Mouse (Mus musculus) heart, adult 2 months (tissue): ENCODE data around the gene Gbp4.
"Not testable (repeated sequence)": the region's sequence is repeated elsewhere in the genome, so short reads cannot be mapped to it uniquely, and the experiment has no call there.

Experiments
- CTCF ChIP-seq: fragments of 200-600 bp; IDR thresholded peaks from 2 replicates; pipeline ENCODE4 v1.8.1; 2022; ENCODE audit warnings: antibody characterized with exemption, mild to moderate bottlenecking, moderate library complexity
- EP300 ChIP-seq: fragments of 200-500 bp; IDR thresholded peaks from 2 replicates; pipeline ENCODE4 v1.6.1; 2011; ENCODE audit warnings: low read depth, low read length, control low read depth; ENCODE audit not compliant: insufficient read depth
- POLR2A ChIP-seq: fragments of 200-500 bp; IDR thresholded peaks from 2 replicates; pipeline ENCODE4 v1.6.1; 2011; ENCODE audit warnings: mild to moderate bottlenecking, low read depth, low read length, control low read depth; ENCODE audit not compliant: insufficient read depth

GRCm38 (mm10) chr5:105148062-105148461 is 8.7 kb upstream of the Gbp4 start:
- TF ChIP-seq CTCF, POLR2A, EP300: not testable (repeated sequence)
